In genomic region chr16:90534591-90534990, GRCm38 (mm10) we compare ENCODE assay signal across 10 mouse cellular contexts.
"Had no signal": no experiment of that assay in that cellular context is flagged by ENCODE, and none has a peak within 500 bp of the region (broad histone marks: within the 10 kb centered on the region; RNA-seq: fewer than 3 reads in every experiment).

No protein-coding gene starts in this region.

- DNase-seq: kidney, adult 18-20 months; kidney, postnatal 10 days; kidney, postnatal 4 days; left cerebral cortex, postnatal 4 days; thymus, postnatal 36 days had no signal

- H3K36me3 ChIP-seq: liver, embryonic 15.5 days; midbrain, embryonic 12.5 days; neural tube, embryonic 13.5 days had no signal

- H3K4me3 ChIP-seq: liver, embryonic 15.5 days; midbrain, embryonic 12.5 days; neural tube, embryonic 13.5 days had no signal

- H3K27me3 ChIP-seq: liver, embryonic 15.5 days; midbrain, embryonic 12.5 days; neural tube, embryonic 13.5 days had no signal

- H3K4me2 ChIP-seq: liver, embryonic 11.5 days; liver, embryonic 15.5 days; midbrain, embryonic 12.5 days; neural tube, embryonic 13.5 days had no signal

- H3K9me3 ChIP-seq: liver, embryonic 15.5 days; midbrain, embryonic 12.5 days; neural tube, embryonic 13.5 days had no signal

- H3K4me1 ChIP-seq: liver, embryonic 15.5 days; midbrain, embryonic 12.5 days had no signal

- H3K9ac ChIP-seq: liver, embryonic 15.5 days; midbrain, embryonic 12.5 days; neural tube, embryonic 13.5 days had no signal

- ATAC-seq: midbrain, embryonic 16.5 days had no signal

- H3K27ac ChIP-seq: liver, embryonic 15.5 days; midbrain, embryonic 12.5 days; neural tube, embryonic 13.5 days had no signal
